Mouse (Mus musculus): Measurements from ENCODE around the gene Fn3krp. TPM values are rescaled to one million over a fixed set of nuclear protein-coding genes. Genes with fewer than 3 reads are reported as not detected.

Fn3krp gene
- polyA plus RNA-seq (2012; rRNA removed): 0.73 and 1.9 TPM in 2 replicates

GRCm38 (mm10) chr11:121420830-121421552 is at the start of gene Fn3krp:
Gene Fn3krp, plus strand, starts transcription at chr11:121421401.

GRCm38 (mm10) chr11:121387750-121388553 is 33.2 kb upstream of the Fn3krp start, which contains the start of gene Rab40b:
Gene Rab40b, minus strand, starts transcription at chr11:121388251.

GRCm38 (mm10) chr11:121434156-121435155 is 13.3 kb downstream of the Fn3krp start, which contains the start of gene Fn3k:
Gene Fn3k, plus strand, starts transcription at chr11:121434913.

GRCm38 (mm10) chr11:121451753-121452635 is 30.8 kb downstream of the Fn3krp start, which contains the start of gene Tbcd:
Gene Tbcd, plus strand, starts transcription at chr11:121451949.

Other genes with a start within 250 kb of the Fn3krp start
- gene Hexdc, start 217.0 kb upstream of the Fn3krp start, polyA plus RNA-seq (2012; rRNA removed): 8.6 and 10.0 TPM in 2 replicates
- gene Ogfod3, start 216.7 kb upstream of the Fn3krp start, polyA plus RNA-seq (2012; rRNA removed): 7.9 and 11.5 TPM in 2 replicates
- 10.2 and 10.3 TPM in 2 replicates for gene Cybc1, start 192.1 kb upstream of the Fn3krp start, polyA plus RNA-seq (2012; rRNA removed)
- 12.5 and 16.9 TPM in 2 replicates for gene Narf, start 184.1 kb upstream of the Fn3krp start, polyA plus RNA-seq (2012; rRNA removed)
- gene Foxk2, start 161.4 kb upstream of the Fn3krp start, polyA plus RNA-seq (2012; rRNA removed): 17.9 and 23.9 TPM in 2 replicates
- 15.7 and 16.0 TPM in 2 replicates for gene Wdr45b, start 67.0 kb upstream of the Fn3krp start, polyA plus RNA-seq (2012; rRNA removed)
- gene Rab40b, start 33.1 kb upstream of the Fn3krp start, polyA plus RNA-seq (2012; rRNA removed): 1.3 and 1.7 TPM in 2 replicates
- 0.79 and 1.00 TPM in 2 replicates for gene Fn3k, start 13.5 kb downstream of the Fn3krp start, polyA plus RNA-seq (2012; rRNA removed)
- 20.4 and 30.0 TPM in 2 replicates for gene Tbcd, start 30.5 kb downstream of the Fn3krp start, polyA plus RNA-seq (2012; rRNA removed)
- gene Zfp750, start 97.9 kb downstream of the Fn3krp start, polyA plus RNA-seq (2012; rRNA removed): 4.8 and 6.1 TPM in 2 replicates

Measured in stomach, adult 2 months (tissue).